Comparison of ENCODE assay signal across 19 mouse cellular contexts in the genomic region with DNA sequence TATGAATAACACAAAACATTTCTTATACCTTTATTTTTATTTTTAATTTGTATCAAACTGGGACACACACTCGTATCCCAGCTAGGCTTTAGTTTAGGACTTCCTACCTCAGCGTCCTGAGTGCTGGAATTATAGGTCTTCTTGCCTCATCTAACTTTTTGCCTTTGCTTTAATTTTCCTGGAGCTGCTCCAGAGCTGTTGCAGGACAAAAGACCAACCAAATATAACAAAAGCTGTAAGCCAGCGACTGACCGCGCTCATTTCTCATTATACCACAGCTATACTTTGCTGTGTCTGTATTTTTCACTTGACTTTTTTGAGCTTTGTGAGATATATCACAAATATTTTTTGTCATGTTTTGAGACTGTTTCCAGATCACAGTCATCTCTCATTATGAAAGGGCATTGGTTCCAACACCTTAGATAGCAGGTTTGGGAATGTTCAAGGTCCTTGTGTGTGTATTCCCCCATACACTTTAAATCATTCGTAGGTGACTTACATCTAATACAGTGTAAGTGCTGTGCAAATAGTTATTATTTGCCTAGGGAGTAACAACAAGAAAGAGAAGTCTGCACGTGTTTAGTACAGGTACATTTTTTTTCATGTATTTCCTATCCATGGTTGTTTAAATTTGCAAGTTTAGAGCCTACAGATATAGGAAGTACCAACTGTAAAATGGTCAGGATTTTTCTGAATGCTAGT.
"Had no signal": no experiment of that assay in that cellular context is flagged by ENCODE, and none has a peak within 500 bp of the region (broad histone marks: within the 10 kb centered on the region; RNA-seq: fewer than 3 reads in every experiment).

No protein-coding gene starts in this region.

- H3K27ac ChIP-seq: limb, embryonic 10.5 days; limb, embryonic 13.5 days; liver, embryonic 13.5 days; lung, embryonic 15.5 days; midbrain, embryonic 10.5 days; midbrain, embryonic 13.5 days had no signal

- ATAC-seq: inflammation-experienced regulatory T-cells, adult 6 months; intestine, embryonic 16.5 days; midbrain, embryonic 13.5 days had no signal

- H3K9ac ChIP-seq: limb, embryonic 13.5 days; liver, embryonic 13.5 days; lung, embryonic 15.5 days; midbrain, embryonic 13.5 days had no signal

- H3K36me3 ChIP-seq: limb, embryonic 10.5 days; limb, embryonic 13.5 days; liver, embryonic 13.5 days; lung, embryonic 15.5 days; midbrain, embryonic 10.5 days; midbrain, embryonic 13.5 days had no signal

- DNase-seq: kidney, adult 18-20 months; kidney, adult 9 months; kidney, postnatal 14 days; kidney, postnatal 4 days; liver; liver, embryonic 13.5 days; lung, postnatal 36 days; right cerebral cortex, postnatal 14 days; right cerebral cortex, postnatal 4 days; thymus, adult 18-20 months; thymus, postnatal 36 days had no signal

- H3K27me3 ChIP-seq: limb, embryonic 13.5 days; liver, embryonic 13.5 days; lung, embryonic 15.5 days; midbrain, embryonic 13.5 days had no signal

- H3K4me1 ChIP-seq: limb, embryonic 10.5 days; limb, embryonic 13.5 days; liver, embryonic 13.5 days; lung, embryonic 15.5 days; midbrain, embryonic 10.5 days; midbrain, embryonic 13.5 days had no signal

- H3K4me2 ChIP-seq: limb, embryonic 13.5 days; liver, embryonic 13.5 days; lung, embryonic 15.5 days; midbrain, embryonic 13.5 days had no signal

- H3K9me3 ChIP-seq: limb, embryonic 10.5 days; limb, embryonic 13.5 days; liver, embryonic 13.5 days; lung, embryonic 15.5 days; megakaryocyte, embryonic 14.5 days; midbrain, embryonic 10.5 days; midbrain, embryonic 13.5 days had no signal

- H3K4me3 ChIP-seq: limb, embryonic 10.5 days; limb, embryonic 13.5 days; liver, embryonic 13.5 days; lung, embryonic 15.5 days; megakaryocyte, embryonic 14.5 days; midbrain, embryonic 10.5 days; midbrain, embryonic 13.5 days had no signal
